9 mouse cellular contexts compared by ENCODE assay signal in the genomic region with DNA sequence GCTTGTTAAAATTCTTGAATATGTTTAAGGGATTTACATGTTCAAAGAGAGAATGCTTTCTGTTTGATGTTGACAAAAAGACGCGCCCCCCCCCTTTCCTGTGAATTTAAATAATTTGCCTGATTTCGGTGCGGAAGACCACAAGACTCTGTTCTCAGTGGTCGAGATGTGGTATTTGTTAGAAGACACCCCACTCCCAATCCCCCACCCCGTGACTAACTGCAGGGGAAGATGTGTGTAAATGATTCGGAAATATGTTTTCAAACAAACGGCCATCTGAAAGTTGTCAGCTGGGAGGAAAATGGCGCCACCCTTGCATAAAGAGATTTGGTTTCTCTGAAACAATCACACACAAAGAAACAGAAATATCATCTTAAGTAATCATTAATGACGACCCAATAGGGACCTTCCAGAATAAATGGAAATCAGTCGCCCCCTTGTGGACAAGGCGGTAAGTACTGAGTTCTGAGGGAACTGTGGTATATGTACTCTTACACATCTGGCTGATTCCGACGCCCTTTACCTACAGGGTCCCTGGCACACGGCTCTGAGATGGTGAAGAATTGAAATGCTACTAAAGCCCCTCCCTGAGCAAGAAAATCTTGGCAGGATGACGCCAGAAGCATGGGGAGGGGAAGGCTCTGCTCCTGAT. TPM values are rescaled to one million over a fixed set of nuclear protein-coding genes. Genes with fewer than 3 reads are reported as not detected.
DNase-seq lines count a peak whose midpoint lies in the region; ATAC-seq and TF ChIP-seq lines count a peak whose summit lies in the region.
"Had no signal": no experiment of that assay in that cellular context is flagged by ENCODE, and none has a peak within 500 bp of the region (broad histone marks: within the 10 kb centered on the region; RNA-seq: fewer than 3 reads in every experiment).

No protein-coding gene starts in this region.

- H3K9ac ChIP-seq in heart, embryonic 12.5 days, result no peak overlapping the region
- no peak overlapping the region for H3K9ac ChIP-seq in liver, adult 2 months (ENCODE audit: low read depth, low read length)
- H3K9ac ChIP-seq: heart, embryonic 15.5 days had no signal

- 26% methylated on average over 16 of the region's 16 CpGs for WGBS in embryonic facial prominence, embryonic 10.5 days
- 21% methylated on average over 16 of the region's 16 CpGs for WGBS in heart, embryonic 12.5 days
- 25% methylated on average over 16 of the region's 16 CpGs for WGBS in liver, adult 2 months

- H3K9me3 ChIP-seq in embryonic facial prominence, embryonic 10.5 days, result no peaks in the 10 kb centered on the region
- no peaks in the 10 kb centered on the region for H3K9me3 ChIP-seq in heart, embryonic 12.5 days (replicated peaks)
- H3K9me3 ChIP-seq: heart, embryonic 15.5 days had no signal

- H3K4me3 ChIP-seq in C2C12 (ENCODE audit: insufficient read depth, poor library complexity, severe bottlenecking), result no peak overlapping the region
- 0 out of 2 replicates have a peak overlapping the region, but pooled peaks have one; percentile 15 for H3K4me3 ChIP-seq in embryonic facial prominence, embryonic 10.5 days
- no peak overlapping the region for H3K4me3 ChIP-seq in heart, embryonic 12.5 days
- no peak overlapping the region for H3K4me3 ChIP-seq in liver, adult 2 months (ENCODE audit: insufficient read depth, low read depth, low read length)
- H3K4me3 ChIP-seq: heart, embryonic 15.5 days had no signal

- DNase-seq in adrenal gland, adult (ENCODE audit: inconsistent age in 2 of 2, low spot score in 1 of 2), result peak; percentile 42 to 86
- DNase-seq in embryonic facial prominence, embryonic 10.5 days (ENCODE audit: low spot score), result peak; percentile 79
- DNase-seq in kidney, postnatal 14 days, result peak; percentile 77
- peak; percentile 47 for DNase-seq in liver, adult 2 months (ENCODE audit: extremely low read depth, low read depth, low spot score)
- DNase-seq in ovary, postnatal 36 days (ENCODE audit: low spot score), result peak; percentile 61
- peak; percentile 62 to 85 for DNase-seq in urinary bladder, postnatal 4 days (ENCODE audit: low spot score in 2 of 2)

- peaks cover 16% of the 10 kb centered on the region for H3K27me3 ChIP-seq in C2C12 (ENCODE audit: control insufficient read depth, insufficient read depth, insufficient read length)
- peaks cover 31% of the 10 kb centered on the region for H3K27me3 ChIP-seq in embryonic facial prominence, embryonic 10.5 days (replicated peaks; ENCODE audit: low read depth, poor library complexity, severe bottlenecking)
- H3K27me3 ChIP-seq in heart, embryonic 12.5 days (replicated peaks), result peaks cover 42% of the 10 kb centered on the region
- H3K27me3 ChIP-seq in liver, adult 2 months (ENCODE audit: control insufficient read depth, insufficient read depth, low read length), result no peaks in the 10 kb centered on the region

- H3K4me1 ChIP-seq in embryonic facial prominence, embryonic 10.5 days, result peaks cover 27% of the 10 kb centered on the region
- 0 out of 2 replicates have a peak, but pooled peaks cover 15% of the 10 kb centered on the region for H3K4me1 ChIP-seq in heart, embryonic 12.5 days (replicated peaks)
- H3K4me1 ChIP-seq in liver, adult 2 months (ENCODE audit: control insufficient read depth, insufficient read depth, low read length), result peaks cover 2% of the 10 kb centered on the region; the same call in 1 of the 2 replicates

- peak overlapping the region; percentile 34 for H3K4me2 ChIP-seq in heart, embryonic 12.5 days
- H3K4me2 ChIP-seq: heart, embryonic 15.5 days had no signal

- no peak overlapping the region for H3ac ChIP-seq in C2C12 (ENCODE audit: control insufficient read depth, insufficient read length, low read depth)

- no peaks in the 10 kb centered on the region for H3K36me3 ChIP-seq in C2C12 (ENCODE audit: control insufficient read depth, insufficient read depth)
- H3K36me3 ChIP-seq in embryonic facial prominence, embryonic 10.5 days (replicated peaks), result no peaks in the 10 kb centered on the region
- H3K36me3 ChIP-seq in heart, embryonic 12.5 days, result no peaks in the 10 kb centered on the region
- no peaks in the 10 kb centered on the region for H3K36me3 ChIP-seq in liver, adult 2 months (ENCODE audit: control insufficient read depth, insufficient read depth, low read length)
- H3K36me3 ChIP-seq: heart, embryonic 15.5 days had no signal

- peak overlapping the region; percentile 62 for H3K27ac ChIP-seq in embryonic facial prominence, embryonic 10.5 days (replicated peaks)
- no peak overlapping the region for H3K27ac ChIP-seq in heart, embryonic 12.5 days (ENCODE audit: poor library complexity, severe bottlenecking)
- H3K27ac ChIP-seq in liver, adult 2 months (replicated peaks; ENCODE audit: insufficient read depth, low read depth, low read length), result no peak overlapping the region
- H3K27ac ChIP-seq: heart, embryonic 15.5 days had no signal

- TF ChIP-seq CTCF in C2C12 (IDR thresholded peaks at IDR 0.05; ENCODE audit: control insufficient read depth, insufficient read depth, insufficient read length), result peak; percentile 1
- no peak for TF ChIP-seq CTCF in liver, adult 2 months (IDR thresholded peaks at IDR 0.05; ENCODE audit: low read depth, low read length)

- no peak for ATAC-seq in heart, embryonic 12.5 days (ENCODE audit: insufficient number of reproducible peaks, low FRiP score)

- no peak for TF ChIP-seq POLR2A in liver, adult 2 months (IDR thresholded peaks at IDR 0.05; ENCODE audit: extremely low read depth, insufficient read depth, low read length)

- H3K79me3 ChIP-seq in C2C12 (ENCODE audit: low read depth), result no peaks in the 10 kb centered on the region

- no peaks in the 10 kb centered on the region for H3K79me2 ChIP-seq in C2C12 (ENCODE audit: control insufficient read depth, insufficient read depth)
- H3K79me2 ChIP-seq in liver, adult 2 months (ENCODE audit: control insufficient read depth, insufficient read depth, low read length), result no peaks in the 10 kb centered on the region

TF ChIP-seq in C2C12, 6 proteins besides CTCF, POLR2A, EP300 and RAD21:
- no peak for TF ChIP-seq MAX (IDR thresholded peaks at IDR 0.05)
- no peak for TF ChIP-seq MYOD1 (IDR thresholded peaks at IDR 0.05; ENCODE audit: control insufficient read depth, insufficient read length, low read depth)
- TF ChIP-seq MYOG (IDR thresholded peaks at IDR 0.05; ENCODE audit: control insufficient read depth, extremely low read depth, insufficient read length), result no peak
- no peak for TF ChIP-seq FOSL1 (IDR thresholded peaks at IDR 0.05; ENCODE audit: insufficient read depth, low read length, poor library complexity, severe bottlenecking)
- no peak for TF ChIP-seq USF1 (IDR thresholded peaks at IDR 0.05; ENCODE audit: low read depth)
- no peak for TF ChIP-seq CEBPB (IDR thresholded peaks at IDR 0.05; ENCODE audit: low read depth)

RNA-seq across cellular contexts. Expression of gene Gm3045, which starts 4.2 kb away (rescaled TPM):
- polyA plus RNA-seq in C2C12 (2012; fragmentation: generic; extraction: Trizol), result not detected
- not detected in 2 replicates for polyA plus RNA-seq in embryonic facial prominence, embryonic 10.5 days (2016; fragmentation: Nextera tagmentation; extraction: Ambion mirVana)
- not detected in 2 replicates for polyA plus RNA-seq in heart, embryonic 12.5 days (2016; fragmentation: Nextera tagmentation; extraction: Ambion mirVana)
- total RNA-seq in liver, adult 2 months (2014; rRNA removed), result not detected in 2 replicates
- not detected in 2 replicates for polyA plus RNA-seq in liver, adult 2 months (2012; rRNA removed)
- polyA plus RNA-seq: heart, embryonic 15.5 days had no signal

RNA-seq across cellular contexts. Expression of gene Slc25a48, which starts 16.0 kb away (rescaled TPM):
- polyA plus RNA-seq in C2C12 (2012; fragmentation: generic; extraction: Trizol), result 0.05 TPM
- not detected in 2 replicates for polyA plus RNA-seq in embryonic facial prominence, embryonic 10.5 days (2016; fragmentation: Nextera tagmentation; extraction: Ambion mirVana)
- polyA plus RNA-seq in heart, embryonic 12.5 days (2016; fragmentation: Nextera tagmentation; extraction: Ambion mirVana), result not detected in 2 replicates
- total RNA-seq in liver, adult 2 months (2014; rRNA removed), result 3.7 and 5.7 TPM in 2 replicates
- polyA plus RNA-seq in liver, adult 2 months (2012; rRNA removed), result 5.4 and 8.7 TPM in 2 replicates

RNA-seq across cellular contexts. Expression of gene Il9, which starts 59.8 kb away (rescaled TPM):
- not detected for polyA plus RNA-seq in C2C12 (2012; fragmentation: generic; extraction: Trizol)
- not detected in 2 replicates for polyA plus RNA-seq in embryonic facial prominence, embryonic 10.5 days (2016; fragmentation: Nextera tagmentation; extraction: Ambion mirVana)
- not detected in 2 replicates for polyA plus RNA-seq in heart, embryonic 12.5 days (2016; fragmentation: Nextera tagmentation; extraction: Ambion mirVana)
- not detected in 2 replicates for total RNA-seq in liver, adult 2 months (2014; rRNA removed)
- not detected in 2 replicates for polyA plus RNA-seq in liver, adult 2 months (2012; rRNA removed)
- polyA plus RNA-seq: heart, embryonic 15.5 days had no signal
